Comparison of ENCODE assay signal across 10 mouse cellular contexts in the genomic region with DNA sequence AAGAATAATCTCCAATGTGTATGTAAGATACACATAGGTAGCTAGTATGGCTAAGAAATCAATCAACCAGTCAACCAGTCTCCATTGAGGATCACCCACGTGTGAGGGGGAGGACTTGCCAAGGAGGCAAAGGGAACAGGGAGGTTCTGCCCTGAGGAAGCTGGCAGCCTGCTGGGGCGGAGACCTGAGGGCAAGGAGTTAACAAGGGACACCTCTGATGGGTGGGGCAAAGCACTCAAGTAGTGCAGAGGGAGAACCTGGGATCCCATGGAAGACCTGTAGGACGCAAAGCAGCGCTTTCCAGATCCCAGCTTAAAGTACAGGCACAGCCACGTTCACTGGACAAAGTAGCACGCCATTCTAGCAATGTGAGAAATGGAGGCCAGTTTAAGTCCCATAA.
A peak's percentile ranks its signal among the peaks of the same experiment; 100 is the strongest.
DNase-seq lines count a peak whose midpoint lies in the region; ATAC-seq and TF ChIP-seq lines count a peak whose summit lies in the region.
"Had no signal": no experiment of that assay in that cellular context is flagged by ENCODE, and none has a peak within 500 bp of the region (broad histone marks: within the 10 kb centered on the region; RNA-seq: fewer than 3 reads in every experiment).

No protein-coding gene starts in this region.

- TF ChIP-seq POLR2A in cerebellum, adult 2 months (IDR thresholded peaks at IDR 0.05; ENCODE audit: borderline replicate concordance, insufficient read depth, low read length): no peak

- peak overlapping the region; percentile 87 for H3K27ac ChIP-seq in kidney, embryonic 15.5 days
- H3K27ac ChIP-seq in liver, postnatal 0 days (ENCODE audit: low read depth): peak overlapping the region; percentile 55
- no peak overlapping the region for H3K27ac ChIP-seq in cerebellum, adult 2 months (ENCODE audit: insufficient read depth, low read length)
- H3K27ac ChIP-seq: forebrain, embryonic 12.5 days had no signal

- no peak overlapping the region for H3K9ac ChIP-seq in kidney, embryonic 15.5 days
- no peak overlapping the region for H3K9ac ChIP-seq in liver, postnatal 0 days (replicated peaks)
- H3K9ac ChIP-seq: forebrain, embryonic 12.5 days had no signal

- peak; percentile 55; the same call in 1 of the 2 replicates for ATAC-seq in kidney, embryonic 15.5 days (replicated peaks; ENCODE audit: low FRiP score)
- no peak for ATAC-seq in liver, postnatal 0 days
- ATAC-seq in frontal cortex, adult (ENCODE audit: low TSS enrichment): no peak

- H3K4me3 ChIP-seq in kidney, embryonic 15.5 days (replicated peaks): 0 out of 2 replicates have a peak overlapping the region, but pooled peaks have one; percentile 6
- H3K4me3 ChIP-seq in liver, postnatal 0 days (ENCODE audit: low read depth, low read length): no peak overlapping the region
- H3K4me3 ChIP-seq in cerebellum, adult 2 months (replicated peaks; ENCODE audit: insufficient read depth, low read depth, low read length): no peak overlapping the region
- H3K4me3 ChIP-seq: forebrain, embryonic 12.5 days had no signal

- DNase-seq in adrenal gland, postnatal 10 days: peak; percentile 46
- no peak for DNase-seq in adrenal gland, postnatal 25 days
- DNase-seq in R1 (ENCODE audit: low read depth, low spot score): peak; percentile 93
- peak; percentile 19 for DNase-seq in liver, postnatal 0 days
- no peak for DNase-seq in cerebellum, adult 2 months
- no peak for DNase-seq in left cerebral cortex, adult 9 months (ENCODE audit: low spot score in 2 of 2)
- DNase-seq: thymus, postnatal 14 days had no signal

- peaks cover 40% of the 10 kb centered on the region for H3K4me1 ChIP-seq in kidney, embryonic 15.5 days
- peaks cover 9% of the 10 kb centered on the region for H3K4me1 ChIP-seq in liver, postnatal 0 days (ENCODE audit: insufficient read depth)
- peaks cover 6% of the 10 kb centered on the region for H3K4me1 ChIP-seq in cerebellum, adult 2 months (ENCODE audit: control insufficient read depth, insufficient read depth, low read length)

- no peaks in the 10 kb centered on the region for H3K36me3 ChIP-seq in kidney, embryonic 15.5 days
- no peaks in the 10 kb centered on the region for H3K36me3 ChIP-seq in liver, postnatal 0 days (replicated peaks; ENCODE audit: insufficient read depth, low read length)
- H3K36me3 ChIP-seq: forebrain, embryonic 12.5 days had no signal

- H3K4me2 ChIP-seq in kidney, embryonic 15.5 days: peak overlapping the region; percentile 46
- peak overlapping the region; percentile 46 for H3K4me2 ChIP-seq in liver, postnatal 0 days (ENCODE audit: low read depth, low read length)
- H3K4me2 ChIP-seq: forebrain, embryonic 12.5 days had no signal

- TF ChIP-seq CTCF in liver, postnatal 0 days (IDR thresholded peaks at IDR 0.05; ENCODE audit: low read depth): no peak
- TF ChIP-seq CTCF in cerebellum, adult 2 months (IDR thresholded peaks at IDR 0.05; ENCODE audit: borderline replicate concordance, insufficient read depth, low read depth, low read length): no peak

- H3K27me3 ChIP-seq in kidney, embryonic 15.5 days: no peaks in the 10 kb centered on the region
- H3K27me3 ChIP-seq in liver, postnatal 0 days (ENCODE audit: insufficient read depth, low read length): no peaks in the 10 kb centered on the region
- H3K27me3 ChIP-seq in cerebellum, adult 2 months (ENCODE audit: control insufficient read depth, insufficient read depth, low read length): no peaks in the 10 kb centered on the region

- TF ChIP-seq EP300 in liver, postnatal 0 days (IDR thresholded peaks at IDR 0.05; ENCODE audit: low read depth): no peak

- WGBS in kidney, embryonic 15.5 days: 24% methylated on average over 6 of the region's 6 CpGs
- 43% methylated on average over 6 of the region's 6 CpGs for WGBS in liver, postnatal 0 days (ENCODE audit: insufficient replicate concordance)
- WGBS in cerebellum, adult 2 months: 84% methylated on average over 6 of the region's 6 CpGs

- H3K9me3 ChIP-seq in kidney, embryonic 15.5 days (replicated peaks): no peaks in the 10 kb centered on the region
- no peaks in the 10 kb centered on the region for H3K9me3 ChIP-seq in liver, postnatal 0 days (ENCODE audit: low read length)
- H3K9me3 ChIP-seq: forebrain, embryonic 12.5 days had no signal

Comparison
In these comparisons a context has a peak if more than half of its experiments do, and no peak if none do; other contexts are left out.
1. DNase-seq: peak in adrenal gland, postnatal 10 days (single experiment), R1 (single experiment) and liver, postnatal 0 days (single experiment); none in adrenal gland, postnatal 25 days (single experiment), cerebellum, adult 2 months (0 of 2) and left cerebral cortex, adult 9 months (0 of 2).